Mouse (Mus musculus) heart, adult 11 months (tissue): ENCODE results near the gene Cbarp.

Experiments
- DNase-seq: peaks from one replicate; pipeline ENCODE4 v3.0.0; 2022

The Cbarp gene

GRCm38 (mm10) chr10:80156002-80156751 lies 15.5 kb upstream of the Cbarp start:
- peak; percentile 93 for DNase-seq

DNA sequence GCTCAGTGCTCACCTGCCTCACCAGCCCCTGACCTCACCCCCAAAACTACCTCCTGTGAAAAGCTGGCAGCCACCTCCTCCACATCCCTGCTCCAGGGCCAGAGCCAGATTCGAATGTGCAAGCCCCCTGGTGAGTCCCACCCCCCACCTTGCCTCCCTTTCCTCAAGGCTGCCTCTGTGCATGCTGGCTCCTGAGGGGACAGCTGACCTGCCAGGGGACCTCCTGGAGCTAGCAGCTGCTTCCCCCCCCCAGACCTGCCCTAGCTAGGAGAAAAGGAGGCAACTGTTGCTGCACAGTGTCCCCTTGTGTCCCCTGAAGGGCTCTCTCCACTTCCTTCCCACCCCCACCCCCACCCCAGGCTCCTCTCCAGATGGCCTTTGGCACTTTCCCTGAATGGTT lies 14.6 kb upstream of the Cbarp start:
- no peak for DNase-seq

DNA sequence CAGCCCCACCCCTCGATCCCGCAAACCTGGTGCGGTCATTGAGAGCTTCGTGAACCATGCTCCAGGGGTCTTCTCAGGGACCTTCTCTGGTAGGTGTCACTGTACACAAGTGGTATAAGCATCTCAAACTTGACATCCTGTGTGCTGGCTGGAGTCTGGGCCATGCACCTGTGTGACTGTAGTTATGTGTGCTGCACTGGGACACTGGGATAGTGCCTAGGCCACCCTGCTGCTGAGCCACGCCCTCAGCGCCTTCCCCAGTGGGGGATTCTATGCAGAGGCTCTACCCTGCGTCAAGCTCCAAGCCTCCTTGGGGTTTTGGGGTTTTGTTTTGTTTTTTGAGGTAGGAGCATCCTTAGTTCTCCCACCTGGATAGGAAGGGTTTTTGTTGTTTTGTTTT lies 13.7 kb upstream of the Cbarp start:
- DNase-seq: no peak

DNA sequence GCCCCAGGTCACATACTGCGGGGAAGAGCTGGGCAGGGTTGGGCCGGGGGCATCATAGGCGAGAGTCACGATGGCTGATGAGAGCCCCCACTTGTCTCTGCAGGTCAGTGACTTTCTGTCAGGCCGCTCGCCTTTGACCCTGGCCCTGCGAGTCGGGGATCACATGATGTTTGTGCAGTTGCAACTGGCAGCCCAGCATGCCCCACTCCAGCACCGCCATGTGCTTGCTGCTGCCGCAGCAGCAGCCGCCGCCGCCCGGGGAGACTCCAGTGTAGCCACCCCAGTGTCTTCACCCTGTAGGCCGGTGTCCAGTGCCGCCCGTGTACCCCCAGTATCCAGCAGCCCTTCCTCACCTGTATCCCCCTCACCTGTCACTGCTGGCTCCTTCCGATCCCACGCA lies 13.1 kb upstream of the Cbarp start:
- peak; percentile 94 for DNase-seq

DNA sequence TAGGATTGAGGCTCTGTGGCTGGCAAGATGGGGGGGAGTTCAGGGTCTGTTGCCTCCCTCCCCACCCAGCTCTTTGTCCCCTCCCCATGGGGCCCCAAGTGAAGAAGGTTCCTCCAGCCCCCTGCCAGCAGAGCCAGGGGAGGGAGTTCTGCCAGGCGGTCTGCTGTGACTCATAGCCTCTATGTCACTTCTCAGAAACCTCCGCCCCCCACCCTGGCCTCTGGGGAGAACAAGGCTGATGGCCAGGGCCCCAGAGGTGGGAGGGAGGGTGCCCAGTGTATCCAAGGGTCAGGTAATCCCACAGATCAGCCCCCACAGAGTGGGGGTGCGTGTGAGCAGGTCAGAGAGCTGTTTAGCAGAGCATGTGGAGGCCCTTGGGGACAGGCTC lies 12.2 kb upstream of the Cbarp start:
- DNase-seq: peak; percentile 97

DNA sequence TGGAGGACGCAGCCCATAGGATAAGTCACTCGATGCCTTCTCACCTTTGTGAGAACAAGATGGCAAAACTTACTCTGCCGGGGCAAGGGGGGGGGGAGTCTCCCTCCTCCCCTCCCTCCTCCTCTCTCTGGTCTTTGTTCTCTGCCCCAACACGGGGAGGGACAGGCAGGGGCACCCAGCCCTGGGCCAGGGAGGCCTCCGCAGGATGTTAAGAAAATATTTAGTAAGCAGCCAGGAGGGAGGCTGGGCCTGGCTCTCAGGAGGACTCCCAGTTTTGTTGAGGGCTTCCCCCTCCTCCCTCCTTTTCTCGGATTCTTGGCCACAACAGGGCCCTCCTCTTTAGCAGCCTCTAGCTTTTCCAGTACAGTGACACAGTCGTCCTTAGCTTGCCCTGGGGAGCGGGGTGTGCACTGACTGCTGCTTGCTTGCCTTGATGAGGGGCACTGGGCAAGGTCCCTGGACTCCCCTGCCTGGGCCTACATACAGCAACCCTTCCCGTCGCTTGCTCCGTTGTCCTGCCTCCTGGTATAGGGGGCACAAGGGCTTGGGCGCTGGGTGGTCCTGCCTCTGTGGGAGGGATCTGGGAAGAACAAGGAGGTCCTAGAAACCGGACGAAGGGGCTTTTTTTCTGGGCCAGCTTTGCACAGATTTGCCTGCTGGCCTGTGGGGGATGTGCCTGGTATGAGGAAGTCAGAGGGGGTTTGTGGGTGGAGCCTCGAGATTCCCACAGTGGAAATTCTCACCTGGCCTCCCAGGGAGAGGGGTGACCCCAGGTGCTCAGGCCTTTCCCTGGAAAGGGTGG lies 11.6 kb upstream of the Cbarp start:
- DNase-seq: peak; percentile 98

DNA sequence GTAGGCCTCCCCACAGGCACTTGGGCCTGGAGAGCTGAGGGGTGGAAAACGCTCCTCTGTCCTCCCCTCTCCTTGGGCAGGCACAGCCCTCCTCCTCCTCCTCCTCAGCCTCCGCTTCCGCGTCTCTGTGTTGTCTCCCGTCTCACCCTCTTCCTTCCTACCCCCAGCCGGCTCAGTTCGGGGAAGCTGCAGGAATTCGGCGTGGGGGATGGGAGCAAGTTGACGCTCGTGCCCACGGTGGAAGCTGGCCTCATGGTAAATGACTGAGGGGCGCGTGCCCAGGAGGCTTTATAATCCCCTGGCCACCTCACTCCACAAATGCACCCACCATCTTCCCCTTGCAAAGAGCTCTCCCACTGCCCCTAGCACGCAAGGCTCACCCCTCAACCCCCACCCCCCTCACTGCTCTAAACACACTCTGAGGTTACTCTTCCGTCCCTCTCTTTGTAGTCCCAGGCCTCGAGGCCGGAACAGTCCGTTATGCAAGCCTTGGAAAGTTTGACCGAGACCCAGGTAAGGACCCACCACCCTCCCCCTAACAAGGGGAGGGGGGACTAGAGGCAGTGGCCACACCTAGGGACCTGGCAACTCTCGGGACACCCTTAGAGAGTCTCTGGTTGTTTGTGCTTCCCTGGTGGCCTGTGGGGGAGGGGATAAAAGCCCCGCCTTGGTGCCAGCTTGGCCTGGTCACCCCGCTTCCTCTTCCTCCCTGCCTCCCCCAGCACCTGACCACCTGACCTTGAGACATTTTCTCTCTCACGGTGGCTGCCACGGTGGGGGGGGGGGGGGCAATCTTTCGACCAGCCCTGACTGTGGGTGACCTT lies 10.8 kb upstream of the Cbarp start:
- DNase-seq: peak; percentile 99

DNA sequence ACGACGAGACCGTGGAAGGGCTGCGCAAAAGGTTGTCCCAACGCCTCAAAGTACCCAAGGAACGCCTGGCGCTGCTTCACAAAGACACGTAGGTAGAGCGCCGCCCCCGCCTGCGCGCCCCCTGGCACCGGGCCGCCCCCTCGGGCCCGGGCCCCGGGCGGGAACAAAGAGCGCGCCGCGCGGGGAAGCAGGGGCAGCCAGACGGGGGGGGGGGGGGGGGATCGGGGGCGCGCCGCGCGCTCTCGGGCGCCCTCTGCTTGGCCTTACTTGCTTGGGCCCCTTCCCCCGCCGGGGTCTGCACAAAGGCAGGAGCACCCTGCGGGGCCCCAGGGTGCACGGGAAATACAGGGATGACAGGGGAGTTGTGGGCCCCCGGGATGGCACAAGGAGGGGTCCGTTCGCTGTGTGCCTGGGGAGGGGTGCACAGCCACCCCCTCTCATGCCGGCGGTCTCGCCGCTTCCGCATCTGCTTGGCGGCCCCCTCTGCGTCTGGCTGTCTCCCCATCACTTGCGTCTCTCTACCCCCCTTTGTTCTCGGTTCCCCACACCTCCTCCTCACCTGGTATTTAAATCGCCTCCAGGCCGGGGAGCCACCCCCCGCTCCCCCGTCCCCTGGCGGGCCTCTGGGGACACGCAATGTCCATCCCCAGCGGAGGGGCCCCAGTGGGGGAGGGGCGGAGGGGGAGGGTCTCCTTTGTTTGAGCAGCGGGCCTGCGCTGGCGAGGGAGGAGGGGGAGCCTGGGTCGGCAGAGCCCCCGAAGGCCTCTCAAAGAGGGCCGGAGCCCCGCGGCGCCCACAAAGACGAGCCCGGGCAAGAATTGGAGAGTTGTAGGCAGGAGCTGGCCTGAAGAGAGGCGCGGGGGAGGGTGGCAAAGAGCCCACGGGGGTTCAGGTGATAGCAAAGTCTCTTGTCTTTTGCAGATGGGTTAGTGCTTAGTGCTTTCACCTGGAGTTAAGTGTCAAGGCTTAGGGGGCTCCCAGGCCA lies 9.9 kb upstream of the Cbarp start:
- peak; percentile 98 for DNase-seq

- peak; percentile 100 for DNase-seq
These were observed 8.9 kb upstream of the Cbarp start for GRCm38 (mm10) chr10:80149291-80150225.

- peak; percentile 100 for DNase-seq
These were observed 8.1 kb upstream of the Cbarp start for GRCm38 (mm10) chr10:80148610-80149290.

DNA sequence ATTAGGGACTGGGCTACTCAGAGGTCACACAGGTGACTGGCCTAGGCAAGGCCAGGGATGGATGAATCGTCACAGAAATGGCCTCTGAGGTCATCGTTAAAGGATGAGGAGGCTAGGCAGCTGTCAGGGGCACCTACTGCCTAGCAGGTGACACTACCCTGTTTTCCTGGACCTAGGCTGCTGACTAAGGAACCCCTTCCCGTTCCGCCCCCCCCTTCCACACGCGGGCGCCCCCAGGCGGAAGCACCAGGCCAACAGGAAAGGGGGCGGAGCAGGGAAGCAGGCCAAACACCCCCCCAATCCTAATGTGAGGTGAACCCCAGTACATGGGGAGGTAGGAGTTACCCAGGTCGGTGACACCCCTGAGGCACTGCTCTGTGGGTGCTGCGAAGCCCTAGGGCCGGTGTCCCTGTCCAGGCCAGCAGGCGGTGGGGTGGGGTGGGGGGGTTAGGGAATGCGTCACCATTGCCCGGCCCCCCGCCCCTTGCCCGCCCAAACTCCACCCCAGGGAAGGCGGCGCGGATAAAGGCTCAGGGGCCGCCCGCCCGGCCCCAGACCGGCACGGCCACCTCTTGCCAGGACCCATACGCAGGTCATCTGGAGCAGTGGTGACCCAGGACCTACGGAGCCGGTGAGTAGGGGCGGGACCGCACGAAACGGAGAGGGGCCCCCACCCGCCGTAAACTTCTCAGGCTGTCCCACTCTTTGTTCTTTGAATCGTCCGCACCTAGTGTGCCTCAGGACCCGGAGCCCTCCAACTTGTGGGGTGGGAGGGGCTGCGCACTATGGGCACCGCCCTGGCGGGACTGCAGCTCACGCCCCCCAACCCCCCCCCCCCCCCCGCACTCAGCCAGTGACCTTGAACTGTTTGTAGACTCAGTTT lies 7.3 kb upstream of the Cbarp start, which contains the start of gene Midn:
Midn (plus strand) TSS at position 554 of the 883 bp plus-strand sequence.
- DNase-seq: peak; percentile 100

GRCm38 (mm10) chr10:80147146-80147718 lies 6.6 kb upstream of the Cbarp start:
- DNase-seq: peak; percentile 97

GRCm38 (mm10) chr10:80146568-80147011 lies 6.0 kb upstream of the Cbarp start:
- DNase-seq: peak; percentile 98

DNA sequence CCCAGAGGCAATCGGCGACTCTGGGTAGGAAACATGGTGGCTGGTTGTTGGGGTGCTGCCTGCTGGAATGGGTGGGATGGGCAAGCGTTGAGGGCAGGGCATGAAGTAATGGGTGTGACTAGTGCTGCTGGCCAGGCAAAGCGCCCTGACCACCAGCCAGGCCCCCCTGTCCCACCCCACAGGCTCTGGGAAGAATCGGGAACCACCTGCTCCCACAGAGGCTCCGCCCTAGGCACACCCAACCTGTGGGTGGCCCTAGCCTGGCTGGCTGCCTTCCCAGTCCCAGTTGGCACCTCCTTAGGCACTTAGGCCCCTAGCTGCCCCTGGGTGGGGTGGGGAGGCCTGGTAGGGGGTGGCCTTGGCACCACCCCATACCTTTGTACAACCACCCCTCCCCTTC lies 5.3 kb upstream of the Cbarp start:
- DNase-seq: peak; percentile 98

DNA sequence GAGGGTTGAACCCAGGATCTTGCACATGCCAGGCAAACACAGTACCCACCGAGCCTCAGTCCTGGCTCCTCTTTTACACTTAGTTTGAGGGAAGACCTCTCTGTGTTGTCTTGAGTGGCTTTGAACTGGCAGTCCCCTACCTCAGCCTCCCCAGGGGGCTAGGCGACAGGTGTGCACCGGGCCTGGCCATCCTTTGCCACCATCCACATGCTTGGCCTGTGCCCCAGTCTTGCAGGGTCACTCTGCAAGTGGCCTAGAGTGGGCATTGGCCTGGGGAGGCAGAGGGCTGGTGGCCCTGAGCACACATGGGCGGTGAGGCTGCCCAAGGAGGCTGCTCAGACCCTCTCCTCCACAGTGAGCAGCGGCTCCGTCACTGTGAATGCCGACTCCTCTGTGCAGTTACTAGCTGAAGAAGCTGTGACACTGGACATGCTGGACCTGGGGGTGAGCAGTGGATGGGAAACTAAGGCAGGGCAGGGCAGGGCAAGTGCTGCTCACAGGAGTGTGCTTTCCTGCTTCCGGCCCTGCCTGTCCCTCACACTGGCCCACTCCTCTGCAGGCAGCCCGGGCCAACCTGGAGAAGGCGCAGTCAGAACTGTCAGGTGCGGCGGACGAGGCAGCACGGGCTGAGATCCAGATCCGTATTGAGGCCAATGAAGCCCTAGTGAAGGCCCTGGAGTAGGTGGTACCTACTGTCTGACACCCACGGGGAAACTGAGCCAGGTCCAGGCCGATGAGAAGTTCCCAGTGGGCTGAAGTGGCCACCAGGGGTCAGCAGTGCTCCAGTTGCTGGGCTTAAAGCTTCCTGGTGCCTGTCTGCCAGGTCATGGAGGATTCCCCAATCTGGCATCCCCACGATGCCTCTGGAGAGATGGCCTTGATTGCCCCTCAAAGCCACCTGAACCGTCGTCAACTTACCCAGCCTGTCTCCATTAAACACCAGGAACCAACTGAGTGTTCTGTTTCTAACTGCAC lies 4.5 kb upstream of the Cbarp start:
- peak; percentile 98 for DNase-seq

DNA sequence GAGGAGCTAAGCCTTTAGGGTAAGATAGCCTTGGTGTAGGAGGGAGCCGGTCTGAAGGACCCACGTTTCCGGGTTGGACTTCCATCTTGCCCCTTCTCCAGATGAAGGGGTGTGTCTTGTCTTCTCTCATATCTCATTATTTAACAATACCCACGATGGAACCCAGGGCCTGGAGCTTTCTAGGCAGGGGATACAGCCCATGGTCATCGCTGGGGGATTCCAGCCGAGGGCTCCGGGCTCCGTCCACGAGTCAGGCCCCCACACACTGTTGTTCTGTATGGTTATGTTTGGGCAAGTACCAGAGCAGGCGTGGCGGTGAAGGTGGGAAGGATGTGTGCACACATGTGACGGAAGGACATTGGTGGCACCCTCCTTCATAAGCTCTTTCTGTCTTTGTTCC lies 3.5 kb upstream of the Cbarp start:
- peak; percentile 94 for DNase-seq

DNA sequence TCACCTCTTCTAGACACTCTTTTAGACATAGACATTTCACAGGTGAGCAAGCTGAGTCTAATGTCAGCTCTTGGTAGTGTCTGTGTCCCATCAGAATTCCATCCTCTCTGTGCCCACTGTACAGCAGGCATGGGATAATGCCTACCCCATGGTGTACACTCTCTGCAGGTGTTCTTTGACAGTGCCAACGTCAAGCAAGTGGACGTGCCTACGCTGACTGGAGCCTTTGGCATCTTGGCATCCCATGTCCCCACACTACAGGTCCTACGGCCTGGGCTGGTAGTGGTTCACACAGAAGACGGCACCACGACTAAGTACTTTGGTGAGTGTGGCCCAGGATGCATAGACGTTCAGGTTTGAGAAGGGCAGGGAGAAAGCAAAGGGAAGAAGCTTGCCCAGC lies 3.0 kb upstream of the Cbarp start:
- DNase-seq: peak; percentile 96
